Mouse (Mus musculus) brain, adult 2 months (tissue): Measurements from ENCODE around the gene Naa25.

Experiments
- DNase-seq: peaks from one replicate; pipeline ENCODE4 v3.0.0; 2011; ENCODE audit warnings: low read depth, low spot score

The Naa25 gene

GRCm38 (mm10) chr5:121392667-121393380, 4.9 kb upstream of the Naa25 start:
- DNase-seq, result peak; percentile 71

GRCm38 (mm10) chr5:121393402-121393801, 4.3 kb upstream of the Naa25 start:
- no peak for DNase-seq

- DNase-seq, result no peak
Observed at GRCm38 (mm10) chr5:121395621-121396020, 2.1 kb upstream of the Naa25 start.

- peak; percentile 22 for DNase-seq
Observed at GRCm38 (mm10) chr5:121398146-121398964, 619 bp downstream of the Naa25 start.

GRCm38 (mm10) chr5:121398965-121399462, 1.3 kb downstream of the Naa25 start:
- no peak for DNase-seq

GRCm38 (mm10) chr5:121399540-121399939, 1.8 kb downstream of the Naa25 start:
- no peak for DNase-seq

- DNase-seq, result no peak
Observed at GRCm38 (mm10) chr5:121400064-121400463, 2.3 kb downstream of the Naa25 start.

GRCm38 (mm10) chr5:121400849-121401248, 3.1 kb downstream of the Naa25 start:
- no peak for DNase-seq

- no peak for DNase-seq
Observed at GRCm38 (mm10) chr5:121407856-121408255, 10.1 kb downstream of the Naa25 start.

- no peak for DNase-seq
Observed at GRCm38 (mm10) chr5:121410975-121411374, 13.2 kb downstream of the Naa25 start.

- peak; percentile 48 for DNase-seq
Observed at GRCm38 (mm10) chr5:121420721-121421120, 23.0 kb downstream of the Naa25 start.

- DNase-seq, result peak; percentile 66
Observed at GRCm38 (mm10) chr5:121422787-121423186, 25.1 kb downstream of the Naa25 start.

- no peak for DNase-seq
Observed at GRCm38 (mm10) chr5:121423297-121423696, 25.6 kb downstream of the Naa25 start.

- DNase-seq, result peak; percentile 78
Observed at GRCm38 (mm10) chr5:121428954-121429353, 31.2 kb downstream of the Naa25 start.

GRCm38 (mm10) chr5:121438131-121438530, 40.4 kb downstream of the Naa25 start:
- peak; percentile 67 for DNase-seq

GRCm38 (mm10) chr5:121438756-121439155, 41.0 kb downstream of the Naa25 start:
- no peak for DNase-seq

GRCm38 (mm10) chr5:121443548-121443947, 45.8 kb downstream of the Naa25 start:
- peak; percentile 55 for DNase-seq

GRCm38 (mm10) chr5:121444870-121445269, 47.1 kb downstream of the Naa25 start:
- DNase-seq, result no peak

- no peak for DNase-seq
Observed at GRCm38 (mm10) chr5:121448450-121448849, 50.7 kb downstream of the Naa25 start.

- DNase-seq, result peak; percentile 55
Observed at GRCm38 (mm10) chr5:121449976-121450375, 52.2 kb downstream of the Naa25 start.

- no peak for DNase-seq
Observed at GRCm38 (mm10) chr5:121450476-121450875, 52.7 kb downstream of the Naa25 start.

- no peak for DNase-seq
Observed at GRCm38 (mm10) chr5:121451203-121451602, 53.5 kb downstream of the Naa25 start.

- DNase-seq, result peak; percentile 64
Observed at GRCm38 (mm10) chr5:121451644-121452025, 53.9 kb downstream of the Naa25 start, which contains the start of gene Tmem116. Gene Tmem116, plus strand, starts transcription at chr5:121451893.
